Mouse (Mus musculus) forebrain, embryonic 13.5 days (tissue): ENCODE results near the gene Pum2. TPM values are rescaled to one million over a fixed set of nuclear protein-coding genes. Genes with fewer than 3 reads are reported as not detected.
"Not testable (repeated sequence)": the region's sequence is repeated elsewhere in the genome, so short reads cannot be mapped to it uniquely, and the experiment has no call there.

Experiments used
- ATAC-seq: fragments of 200-750 bp; cut with Nextera tagmentation; 2 replicates; pipeline ENCODE4 v1.8.0; 2017
- H3K27ac ChIP-seq: fragments of 300-500 bp; sonication (generic); 2 replicates; pipeline ENCODE4 v1.5.1; 2015; ENCODE audit warnings: inconsistent platforms, mild to moderate bottlenecking, moderate library complexity
- H3K27me3 ChIP-seq: fragments of 300-500 bp; sonication (generic); 2 replicates; pipeline ENCODE4 v1.6.1; 2015; ENCODE audit warnings: mild to moderate bottlenecking, inconsistent platforms
- H3K36me3 ChIP-seq: fragments of 300-500 bp; sonication (generic); 2 replicates; pipeline ENCODE4 v1.6.1; 2015; ENCODE audit warnings: mild to moderate bottlenecking, inconsistent platforms; ENCODE audit not compliant: poor library complexity, severe bottlenecking
- H3K4me1 ChIP-seq: fragments of 300-500 bp; sonication (generic); 2 replicates; pipeline ENCODE4 v1.6.1; 2015; ENCODE audit warnings: inconsistent platforms
- H3K4me2 ChIP-seq: fragments of 300-500 bp; sonication (generic); 2 replicates; pipeline ENCODE4 v1.6.1; 2015; ENCODE audit warnings: inconsistent platforms, mild to moderate bottlenecking, moderate library complexity
- H3K4me3 ChIP-seq: fragments of 300-500 bp; sonication (generic); 2 replicates; pipeline ENCODE4 v1.5.1; 2015; ENCODE audit warnings: mild to moderate bottlenecking, inconsistent platforms
- H3K9ac ChIP-seq: fragments of 300-500 bp; sonication (generic); 2 replicates; pipeline ENCODE4 v1.6.1; 2015; ENCODE audit warnings: mild to moderate bottlenecking, inconsistent platforms
- H3K9me3 ChIP-seq: fragments of 300-500 bp; sonication (generic); replicated peaks from 2 replicates; pipeline ENCODE4 v1.6.1; 2016; ENCODE audit warnings: inconsistent platforms
- WGBS: fragments of 180-500 bp; shearing (Covaris S2); methylation state at CpG from one replicate; pipeline ENCODE4 v1.1.7; 2015; 5-methylcytosine and 5-hydroxymethylcytosine counted together
- polyA plus RNA-seq: library from polyadenylated mRNA; unstranded; fragments of >200 nt; fragmentation: Nextera tagmentation; extraction: Ambion mirVana; gene quantifications from 2 replicates; pipeline ENCODE4 v1.2.1, GENCODE M21; 2015

The Pum2 gene
- polyA plus RNA-seq = 70.5 and 77.7 TPM in 2 replicates

GRCm38 (mm10) chr12:8673974-8674306 is at the start of gene Pum2:
TSS of gene Pum2 (plus strand) at chr12:8674134.
- under 1% methylated on average over 32 of the region's 41 CpGs for whole genome bisulfite sequencing
- peak within 1 kb of the TSS; percentile 89 for H3K4me3 ChIP-seq
- H3K9me3 ChIP-seq = 0 out of 2 replicates have a peak, but pooled peaks cover 3% of the 10 kb centered on the region
- ATAC-seq = peak; percentile 96
- H3K4me2 ChIP-seq = peak within 1 kb of the TSS; percentile 86
- H3K27me3 ChIP-seq = no peaks in the 10 kb centered on the region
- H3K9ac ChIP-seq = peak within 1 kb of the TSS; percentile 97
- H3K27ac ChIP-seq = peak within 1 kb of the TSS; percentile 98
- no peaks in the 10 kb centered on the region for H3K36me3 ChIP-seq
- H3K4me1 ChIP-seq = peaks cover 45% of the 10 kb centered on the region

DNA sequence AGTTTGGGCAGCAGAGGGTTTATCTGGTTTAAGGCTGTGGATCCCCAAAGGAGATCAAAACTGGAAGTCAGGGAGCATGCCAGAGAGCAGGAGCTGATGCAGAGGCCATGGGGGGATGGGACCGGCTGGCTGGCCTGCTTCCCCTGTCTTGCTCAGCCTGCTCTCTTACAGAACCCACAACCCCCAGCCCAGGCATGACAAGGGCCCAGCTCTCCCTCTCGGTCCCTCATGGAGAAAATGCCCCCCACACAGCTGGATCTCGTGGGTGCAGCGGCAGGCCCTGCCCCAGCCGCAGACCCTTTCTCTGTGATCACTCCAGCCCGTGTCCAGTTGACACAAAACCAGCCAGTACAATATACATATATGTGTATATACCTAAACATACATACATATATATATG is 44.4 kb upstream of the Pum2 start:
- 94% methylated on average over 6 of the region's 6 CpGs for WGBS
- H3K27me3 ChIP-seq = no peaks in the 10 kb centered on the region
- H3K4me1 ChIP-seq = no peaks in the 10 kb centered on the region
- no peak overlapping the region for H3K9ac ChIP-seq
- no peaks in the 10 kb centered on the region for H3K36me3 ChIP-seq
- ATAC-seq = peak; percentile 4; the same call in 1 of the 2 replicates
- no peaks in the 10 kb centered on the region for H3K9me3 ChIP-seq
- H3K4me3 ChIP-seq = no peak overlapping the region
- H3K27ac ChIP-seq = no peak overlapping the region
- H3K4me2 ChIP-seq = no peak overlapping the region

DNA sequence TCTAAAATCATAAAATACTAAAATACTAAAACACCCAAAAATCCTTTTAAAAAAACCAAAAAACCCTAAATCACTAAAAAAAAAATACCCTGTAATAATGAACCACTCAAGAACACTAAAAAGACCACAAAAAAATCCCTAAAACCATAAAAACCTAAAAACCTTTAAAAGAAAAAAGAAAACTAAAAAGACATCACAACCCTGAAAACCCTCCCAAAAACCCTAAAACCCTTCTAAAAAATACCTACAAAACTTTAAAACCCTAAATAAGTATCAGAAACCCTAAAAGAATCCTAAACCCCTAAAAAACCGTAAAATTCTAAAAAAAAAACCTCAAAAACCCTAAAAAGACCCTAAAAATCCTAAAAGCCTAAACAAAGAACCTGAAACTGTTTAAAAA is 42.2 kb upstream of the Pum2 start:
- Histone ChIP-seq H3K9ac (no peak overlapping the region), H3K4me2 (no peak overlapping the region), H3K36me3 (no peaks in the 10 kb centered on the region), H3K27me3 (no peaks in the 10 kb centered on the region), H3K27ac (no peak overlapping the region), H3K4me1 (no peaks in the 10 kb centered on the region), H3K4me3 (no peak overlapping the region), H3K9me3 (no peaks in the 10 kb centered on the region)
- 94% methylated on average over 1 of the region's 1 CpGs for WGBS
- ATAC-seq = no peak

- no peak overlapping the region for H3K27ac ChIP-seq
- no peak overlapping the region for H3K4me2 ChIP-seq
- no peaks in the 10 kb centered on the region for H3K4me1 ChIP-seq
- H3K9ac ChIP-seq = no peak overlapping the region
- H3K27me3 ChIP-seq = no peaks in the 10 kb centered on the region
- no peaks in the 10 kb centered on the region for H3K9me3 ChIP-seq
- no peak overlapping the region for H3K4me3 ChIP-seq
- ATAC-seq = no peak
- no peaks in the 10 kb centered on the region for H3K36me3 ChIP-seq
- WGBS = 86% methylated on average over 2 of the region's 2 CpGs
Observed at GRCm38 (mm10) chr12:8632737-8633365, 41.1 kb upstream of the Pum2 start.

DNA sequence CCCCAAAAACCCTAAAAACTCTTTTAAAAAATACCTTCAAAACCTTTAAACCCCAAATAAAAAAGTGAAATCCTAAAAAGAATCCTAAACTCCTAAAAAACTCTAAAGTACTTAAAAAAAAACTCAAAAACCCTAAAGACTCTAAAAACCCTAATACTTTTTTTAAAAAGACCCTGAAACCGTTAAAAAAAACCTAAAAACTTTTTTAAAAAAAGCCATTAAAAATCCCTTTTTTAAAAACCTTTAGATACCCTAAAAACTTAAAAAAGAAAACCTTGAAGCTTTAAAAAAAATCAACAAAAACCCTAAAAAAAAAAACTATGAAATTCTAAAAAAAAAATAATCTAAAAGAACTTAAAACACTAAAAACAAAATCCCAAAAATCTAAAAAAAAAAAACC is 39.6 kb upstream of the Pum2 start:
- ATAC-seq = no peak
- Histone ChIP-seq H3K9me3 (no peaks in the 10 kb centered on the region), H3K36me3 (no peaks in the 10 kb centered on the region), H3K27me3 (no peaks in the 10 kb centered on the region), H3K9ac (no peak overlapping the region), H3K4me1 (no peaks in the 10 kb centered on the region), H3K27ac (no peak overlapping the region), H3K4me3 (no peak overlapping the region), H3K4me2 (no peak overlapping the region)
- 92% methylated on average over 1 of the region's 1 CpGs for WGBS

DNA sequence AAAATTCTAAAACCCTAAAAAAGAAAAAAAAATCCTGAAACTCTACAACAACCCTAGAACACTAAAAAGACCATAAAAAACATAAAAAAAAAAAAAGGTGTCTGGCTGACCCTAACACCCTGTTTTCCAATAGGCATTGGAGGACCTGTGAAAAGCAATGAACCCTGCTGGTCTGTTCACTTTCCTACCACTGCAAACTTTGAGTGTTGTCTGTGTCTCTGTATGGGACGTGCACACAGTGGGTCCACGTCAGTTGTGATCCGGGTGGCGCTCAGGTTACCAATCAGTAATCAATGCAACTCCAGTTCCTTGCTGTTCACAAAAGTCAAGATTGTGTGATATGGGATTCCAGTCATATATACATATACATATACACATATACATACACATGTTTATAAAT is 38.4 kb upstream of the Pum2 start:
- Histone ChIP-seq H3K27me3 (no peaks in the 10 kb centered on the region), H3K9ac (no peak overlapping the region), H3K4me2 (no peak overlapping the region), H3K27ac (no peak overlapping the region), H3K36me3 (no peaks in the 10 kb centered on the region), H3K4me3 (no peak overlapping the region), H3K9me3 (no peaks in the 10 kb centered on the region), H3K4me1 (peaks cover 4% of the 10 kb centered on the region)
- WGBS = 96% methylated on average over 4 of the region's 4 CpGs
- ATAC-seq = no peak

- ATAC-seq = no peak
- H3K9me3 ChIP-seq = no peaks in the 10 kb centered on the region
- H3K27ac ChIP-seq = no peak overlapping the region
- no peaks in the 10 kb centered on the region for H3K36me3 ChIP-seq
- peaks cover 4% of the 10 kb centered on the region for H3K4me1 ChIP-seq
- H3K27me3 ChIP-seq = no peaks in the 10 kb centered on the region
- no peak overlapping the region for H3K4me3 ChIP-seq
- WGBS = 96% methylated on average over 14 of the region's 14 CpGs
- no peak overlapping the region for H3K4me2 ChIP-seq
- no peak overlapping the region for H3K9ac ChIP-seq
Observed at GRCm38 (mm10) chr12:8636945-8637344, 37.0 kb upstream of the Pum2 start.

- not testable (repeated sequence) for ATAC-seq, H3K4me2 ChIP-seq, H3K9me3 ChIP-seq, H3K27me3 ChIP-seq, H3K27ac ChIP-seq, H3K36me3 ChIP-seq, H3K4me3 ChIP-seq, H3K4me1 ChIP-seq, H3K9ac ChIP-seq
- 73% methylated on average over 10 of the region's 10 CpGs for WGBS
Observed at GRCm38 (mm10) chr12:8638411-8639087, 35.4 kb upstream of the Pum2 start.

- Histone ChIP-seq H3K4me2 (peak overlapping the region; percentile 64), H3K9ac (peak overlapping the region; percentile 50), H3K4me3 (peak overlapping the region; percentile 82)
- not testable (repeated sequence) for H3K36me3 ChIP-seq, H3K9me3 ChIP-seq, ATAC-seq, H3K27me3 ChIP-seq, H3K4me1 ChIP-seq, H3K27ac ChIP-seq
- 5% methylated on average over 2 of the region's 2 CpGs for WGBS
Observed at GRCm38 (mm10) chr12:8640186-8640585, 33.7 kb upstream of the Pum2 start.

GRCm38 (mm10) chr12:8640711-8641424 is 33.1 kb upstream of the Pum2 start:
- H3K36me3 ChIP-seq = no peaks in the 10 kb centered on the region
- H3K9ac ChIP-seq = peak overlapping the region; percentile 90
- H3K4me1 ChIP-seq = peaks cover 4% of the 10 kb centered on the region
- H3K4me2 ChIP-seq = peak overlapping the region; percentile 64
- H3K4me3 ChIP-seq = peak overlapping the region; percentile 82
- H3K27ac ChIP-seq = peak overlapping the region; percentile 94
- H3K27me3 ChIP-seq = no peaks in the 10 kb centered on the region
- H3K9me3 ChIP-seq = no peaks in the 10 kb centered on the region
- ATAC-seq = peak; percentile 99
- WGBS = under 1% methylated on average over 44 of the region's 47 CpGs

DNA sequence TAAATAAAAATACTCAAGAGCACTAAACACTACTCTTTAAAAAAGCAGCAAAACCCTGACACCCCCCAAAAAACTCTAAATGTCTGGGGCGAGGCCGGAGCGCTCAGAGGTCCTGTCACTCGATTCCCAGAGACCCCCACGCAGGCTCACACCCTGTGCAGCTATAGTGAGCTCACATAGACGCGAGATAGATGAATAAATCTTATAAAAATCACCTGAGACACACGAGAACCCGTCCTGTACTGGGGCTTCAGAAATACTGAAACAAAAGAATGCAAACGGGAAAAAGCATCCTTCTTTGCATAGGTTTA is 32.6 kb upstream of the Pum2 start:
- H3K27me3 ChIP-seq = no peaks in the 10 kb centered on the region
- H3K4me2 ChIP-seq = peak overlapping the region; percentile 64
- ATAC-seq = peak; percentile 65
- H3K36me3 ChIP-seq = no peaks in the 10 kb centered on the region
- peak overlapping the region; percentile 90 for H3K9ac ChIP-seq
- no peaks in the 10 kb centered on the region for H3K9me3 ChIP-seq
- peaks cover 4% of the 10 kb centered on the region for H3K4me1 ChIP-seq
- peak overlapping the region; percentile 82 for H3K4me3 ChIP-seq
- WGBS = 5% methylated on average over 10 of the region's 10 CpGs
- H3K27ac ChIP-seq = 0 out of 2 replicates have a peak overlapping the region, but pooled peaks have one; percentile 32

DNA sequence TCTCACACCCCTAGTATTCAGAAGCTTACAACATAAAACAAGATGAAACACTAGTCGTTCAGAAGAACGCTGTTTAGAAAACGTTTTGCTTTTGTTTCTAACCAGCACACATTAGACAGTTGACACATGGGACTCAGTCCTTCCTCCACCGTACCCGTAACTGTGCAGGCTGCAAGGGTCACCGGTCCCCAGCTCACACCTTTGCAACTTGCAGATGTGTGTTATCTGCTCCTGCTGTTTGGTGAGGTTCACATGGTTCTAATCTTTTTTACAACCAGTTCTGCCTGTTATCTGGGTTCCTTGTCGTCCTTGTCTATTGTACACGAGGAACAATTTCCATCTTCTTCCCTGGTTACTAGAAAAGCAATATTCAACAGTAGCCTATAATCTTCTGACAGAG is 25.7 kb upstream of the Pum2 start:
- ATAC-seq, H3K4me2 ChIP-seq, H3K27ac ChIP-seq, H3K36me3 ChIP-seq, H3K4me1 ChIP-seq, H3K4me3 ChIP-seq, H3K9ac ChIP-seq, H3K27me3 ChIP-seq, H3K9me3 ChIP-seq: not testable (repeated sequence)
- 73% methylated on average over 8 of the region's 8 CpGs for WGBS
